Mouse (Mus musculus) left cerebral cortex, adult 18-20 months (tissue): Measurements from ENCODE around the gene Dcst1. TPM values are rescaled to one million over a fixed set of nuclear protein-coding genes. Genes with fewer than 3 reads are reported as not detected.

Experiments
- DNase-seq, 2 experiments: peaks; one replicate each; pipeline ENCODE4 v3.0.0; 2021 to 2022; ENCODE audit warnings: low spot score in 2 of 2, mixed read lengths in 1 of 2
- long read RNA-seq, 2 experiments: library from polyadenylated mRNA; stranded (forward); transcript quantifications; one replicate each; pipeline ENCODE4 v2.0.0; 2021
- total RNA-seq, 2 experiments: library from RNA; stranded (reverse); gene quantifications; 2 replicates each; pipeline ENCODE4 v1.2.3; 2021

Gene Dcst1
- total RNA-seq = not detected
- long read RNA-seq, experiment 1 = 0 reads
- long read RNA-seq, experiment 2 = 0 reads

- no peak for DNase-seq
Observed at GRCm38 (mm10) chr3:89365153-89365485, at the start of gene Dcst1. Dcst1 (minus strand) TSS chr3:89365253.

DNA sequence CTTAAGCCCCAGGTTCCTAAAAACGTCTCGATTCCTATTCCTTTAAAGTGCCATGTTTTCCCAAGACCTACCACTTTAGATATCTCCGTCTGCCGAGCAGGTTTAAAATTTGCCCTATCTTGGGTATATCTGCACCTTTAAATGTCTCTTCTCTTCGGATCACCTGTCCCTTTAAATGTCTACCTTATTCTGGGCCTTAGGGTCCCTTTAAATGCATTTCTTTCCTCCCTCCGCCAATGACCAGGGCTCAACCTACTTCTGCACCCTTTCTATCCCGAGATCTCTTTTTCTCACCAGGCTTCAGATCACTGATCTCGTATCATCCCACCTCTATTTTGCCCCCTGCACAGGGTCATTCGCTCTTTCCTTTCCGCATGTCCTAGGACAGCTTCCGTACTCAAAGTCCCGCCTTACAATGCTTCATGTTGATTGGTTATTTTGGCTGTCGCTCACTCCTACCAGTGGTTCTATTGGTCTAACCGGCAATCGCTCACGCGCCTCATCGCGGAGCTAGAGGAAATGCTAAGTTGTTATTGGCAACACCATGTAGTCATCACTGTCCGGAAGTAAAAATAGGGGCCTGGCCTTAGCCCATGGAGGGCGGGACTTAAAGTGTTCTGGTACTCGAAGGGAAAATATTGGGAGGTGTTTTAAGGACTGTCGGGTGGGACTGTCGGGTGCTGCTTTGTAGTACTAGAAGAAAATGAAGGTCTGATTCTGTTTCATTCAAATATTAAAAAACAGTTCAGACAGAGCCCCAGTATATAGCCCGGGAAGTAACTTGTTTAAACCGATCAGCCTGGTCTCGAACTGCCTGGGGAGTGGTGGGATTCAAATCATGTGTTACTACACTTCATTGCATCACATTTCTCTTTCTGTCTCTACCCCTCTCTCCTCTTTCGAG, 46.7 kb upstream of the Dcst1 start, which contains the start of gene Flad1:
Gene Flad1, minus strand, starts transcription at position 381 of the 904 bp plus-strand sequence.
- peak; percentile 98 to 99 for DNase-seq

DNA sequence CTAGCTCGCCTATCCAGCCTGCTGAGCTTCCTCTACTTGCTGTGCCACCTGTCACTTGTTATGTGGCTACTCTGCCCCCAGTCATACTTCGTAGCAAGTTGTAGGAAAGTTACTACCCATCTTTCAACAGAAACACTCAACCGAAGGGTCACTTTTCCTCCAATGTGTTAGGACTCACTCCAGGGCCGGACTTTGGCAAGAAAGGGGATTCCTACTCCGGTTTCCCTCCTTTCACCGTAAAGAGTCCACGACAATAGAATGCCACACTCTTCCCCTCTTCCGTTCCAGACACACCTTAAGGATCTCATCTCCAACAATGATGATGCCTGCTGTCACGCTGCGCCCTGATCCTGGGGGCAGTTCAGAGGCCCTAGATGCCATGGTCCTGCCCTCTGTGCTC, 45.8 kb upstream of the Dcst1 start:
- no peak for DNase-seq

DNA sequence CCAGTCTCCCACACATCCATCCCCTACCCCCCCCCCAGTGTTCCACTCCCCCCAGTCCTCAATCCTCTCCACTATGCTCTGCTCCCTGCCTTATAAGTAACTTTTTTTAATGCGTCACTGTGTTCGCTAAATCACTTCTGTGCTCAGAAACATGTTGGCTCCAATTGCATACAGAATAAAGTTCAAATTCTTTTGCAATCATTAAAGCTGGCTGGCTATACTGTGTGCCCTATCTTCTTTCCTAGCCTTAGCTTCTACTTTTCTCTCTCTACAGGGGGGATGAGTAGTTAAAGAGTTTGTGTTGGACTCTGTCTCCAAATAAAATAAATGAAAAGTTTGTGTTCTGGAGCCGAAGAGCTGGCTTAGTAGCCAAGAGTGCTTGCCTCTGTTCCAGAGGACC, 44.6 kb upstream of the Dcst1 start:
- no peak for DNase-seq

GRCm38 (mm10) chr3:89408448-89408847, 43.4 kb upstream of the Dcst1 start:
- DNase-seq = no peak

GRCm38 (mm10) chr3:89406887-89407286, 41.8 kb upstream of the Dcst1 start:
- no peak for DNase-seq

- no peak for DNase-seq
Observed at GRCm38 (mm10) chr3:89402693-89403092, 37.6 kb upstream of the Dcst1 start, which contains the start of gene Lenep. Lenep (minus strand) TSS chr3:89402793.

GRCm38 (mm10) chr3:89401329-89401728, 36.3 kb upstream of the Dcst1 start:
- DNase-seq = no peak

GRCm38 (mm10) chr3:89396654-89397005, 31.6 kb upstream of the Dcst1 start:
- DNase-seq = no peak

DNA sequence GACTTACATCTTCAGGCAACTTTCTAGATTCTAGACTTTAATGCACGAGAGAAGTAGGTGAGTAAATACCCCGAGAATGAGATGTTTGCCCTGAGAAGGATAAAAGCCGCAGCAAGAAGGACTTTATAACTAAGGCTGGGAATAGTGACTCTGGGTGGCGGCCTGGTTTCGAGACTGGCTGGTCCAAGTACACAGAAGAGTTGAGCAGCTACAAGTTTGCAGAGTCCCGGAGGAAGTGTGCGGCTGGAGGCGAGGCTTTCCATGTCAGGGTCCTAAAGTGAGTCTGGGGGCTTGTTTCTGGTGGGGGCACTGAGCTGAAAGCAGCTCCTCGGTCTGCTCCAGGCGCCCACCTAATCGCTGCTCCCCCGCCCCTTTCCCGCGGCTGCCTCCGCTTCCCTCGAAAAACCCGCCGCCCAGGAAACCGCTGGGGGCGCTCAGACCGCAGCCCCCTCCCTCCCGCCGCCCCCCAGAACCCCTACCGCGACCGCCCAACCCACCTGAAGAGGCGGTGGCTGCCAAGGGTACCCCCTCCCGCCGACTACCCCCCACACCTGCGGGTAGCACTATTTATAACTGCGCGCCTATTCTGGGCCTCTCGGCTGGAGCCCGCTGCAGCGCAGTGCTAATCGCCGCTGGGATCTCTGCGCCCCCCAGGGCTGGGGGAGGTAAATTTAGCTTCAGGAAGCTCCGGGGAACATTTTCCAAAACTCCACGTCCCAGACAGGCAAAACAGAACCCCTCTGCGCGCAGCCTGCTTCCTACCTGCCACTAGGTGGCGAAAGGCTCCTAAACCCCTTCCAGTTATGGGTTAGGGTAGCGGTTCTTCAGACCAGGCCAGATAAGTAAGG, 31.0 kb upstream of the Dcst1 start:
- peak in 1 of 2 experiments; percentile 57 for DNase-seq

DNA sequence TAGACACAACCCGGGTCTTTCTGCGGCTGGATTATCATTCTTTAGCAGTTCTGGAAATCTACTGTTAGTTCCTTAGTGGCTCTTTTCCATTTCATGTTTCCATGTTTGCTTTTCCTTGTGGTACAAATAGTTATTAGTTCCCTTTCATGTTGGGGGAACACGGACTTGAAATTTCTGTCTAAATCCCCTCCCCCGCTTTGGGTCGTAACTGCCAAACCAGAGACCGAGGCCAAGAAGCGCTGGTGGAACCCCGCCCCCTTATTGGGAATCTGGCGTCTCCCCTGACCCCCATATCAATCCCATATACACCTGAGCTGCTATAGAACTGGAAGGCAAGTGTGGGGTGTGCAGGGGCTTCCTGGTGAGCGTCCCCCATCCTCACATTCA, 30.4 kb upstream of the Dcst1 start:
- DNase-seq = no peak

DNA sequence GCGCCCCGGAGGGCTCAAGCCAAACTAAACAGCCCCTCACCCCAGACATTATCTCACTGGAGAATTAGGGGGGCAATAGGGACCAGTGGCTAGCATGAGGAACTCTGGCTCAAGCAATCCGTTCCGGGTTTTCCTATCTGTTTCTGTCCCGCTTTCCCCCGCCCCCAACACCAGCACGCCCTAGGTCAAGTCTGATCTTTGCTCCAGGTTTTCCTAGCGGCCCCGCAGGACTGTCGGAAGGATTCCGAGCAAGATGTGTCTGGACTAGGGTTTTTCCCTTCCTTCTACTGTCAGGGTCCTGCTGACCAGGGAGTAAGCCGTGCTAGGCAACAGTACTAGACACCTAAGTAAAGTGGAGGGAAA, 29.8 kb upstream of the Dcst1 start:
- peak in 1 of 2 experiments; percentile 53 for DNase-seq

GRCm38 (mm10) chr3:89394006-89394893, 29.2 kb upstream of the Dcst1 start, which contains the start of gene Zbtb7b:
Zbtb7b (minus strand) TSS chr3:89394776.
- peak in 1 of 2 experiments; percentile 45 for DNase-seq

DNA sequence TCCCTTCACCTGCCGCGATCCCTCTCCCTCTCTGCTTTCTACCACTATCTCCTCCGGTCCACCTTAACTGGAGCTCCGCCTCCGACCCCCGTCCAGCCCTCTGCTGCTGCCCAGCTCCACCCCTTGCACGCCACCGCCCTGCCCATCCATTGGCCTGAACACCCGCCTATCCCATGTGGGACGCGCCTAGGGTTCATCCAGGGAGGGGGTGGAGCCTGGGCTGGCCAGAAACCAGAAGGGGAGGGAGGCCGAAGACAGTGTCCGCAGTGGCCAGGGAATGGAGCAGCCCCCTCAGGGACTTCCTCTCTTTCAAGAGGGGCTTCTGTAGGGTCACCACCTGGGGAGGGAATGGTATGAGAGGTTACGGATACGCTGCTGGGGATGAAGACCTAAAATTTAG, 28.6 kb upstream of the Dcst1 start:
- DNase-seq = peak; percentile 96

- DNase-seq = no peak
Observed at GRCm38 (mm10) chr3:89392871-89393311, 27.8 kb upstream of the Dcst1 start.

DNA sequence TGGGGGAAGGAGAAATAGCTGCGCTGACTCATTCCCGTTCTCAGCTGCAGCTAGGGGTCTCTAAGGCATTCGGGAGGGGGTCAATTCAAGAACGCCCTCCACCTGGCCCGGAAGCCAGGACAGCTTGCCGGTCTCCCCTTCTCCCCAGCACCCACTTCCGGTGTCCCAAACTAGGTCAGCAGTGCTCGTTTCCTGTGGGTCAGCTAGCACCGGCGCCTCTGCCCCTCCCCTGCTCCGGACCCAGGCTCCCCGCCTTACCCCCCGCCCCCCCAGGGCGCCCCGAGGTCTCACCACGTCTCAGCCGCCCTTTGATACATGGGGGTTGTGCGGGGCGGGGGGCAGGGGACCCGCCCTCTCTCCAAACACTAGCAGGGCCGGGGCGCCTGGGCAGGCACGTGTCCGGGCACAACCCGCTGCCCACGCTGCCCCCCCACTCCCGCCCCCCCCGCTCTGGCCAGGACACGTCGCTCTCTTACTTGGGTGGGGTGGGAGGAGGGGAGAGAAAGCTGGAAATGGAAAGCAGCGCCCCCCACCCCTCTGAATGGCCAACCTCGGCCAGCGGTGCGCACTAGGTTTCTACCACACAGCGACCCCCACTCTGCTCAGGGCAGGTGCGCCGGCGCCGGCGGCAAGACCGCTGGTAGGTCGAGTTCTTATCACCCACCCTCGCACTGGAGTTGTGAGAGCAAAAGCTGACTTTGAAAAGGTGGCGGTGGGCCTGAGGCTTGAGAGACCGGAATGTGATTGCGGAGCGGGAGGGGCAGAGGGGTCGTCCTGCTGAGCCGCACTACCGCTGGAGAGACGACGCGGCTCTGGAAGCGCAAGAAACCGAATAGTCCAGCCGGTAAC, 26.8 kb upstream of the Dcst1 start:
- DNase-seq = no peak

GRCm38 (mm10) chr3:89390699-89391662, 25.9 kb upstream of the Dcst1 start:
- no peak for DNase-seq

GRCm38 (mm10) chr3:89390111-89390515, 25.1 kb upstream of the Dcst1 start:
- no peak for DNase-seq
